Mouse (Mus musculus): ENCODE measurements at regions not wholly inside any gene's neighbourhood (a gene's known extent, or its start where the extent isn't known, plus 50 kb on each side); places are given as distances from the start of the nearest gene placed in this dataset.
A peak's percentile ranks its signal among the peaks of the same experiment; 100 is the strongest.

GRCm38 (mm10) chr2:160588401-160588800 lies 57.3 kb upstream of the Top1 start:
- Histone ChIP-seq H3K4me1 (ENCODE audit: control insufficient read depth, insufficient read depth, low read length) (no peaks in the 10 kb centered on the region), H3K9ac (ENCODE audit: low read depth, low read length) (no peak overlapping the region), H3K36me3 (ENCODE audit: control insufficient read depth, insufficient read depth, low read length) (no peaks in the 10 kb centered on the region), H3K79me2 (replicated peaks; ENCODE audit: control insufficient read depth, insufficient read depth, low read length) (no peaks in the 10 kb centered on the region), H3K27me3 (ENCODE audit: control insufficient read depth, insufficient read depth, low read length) (no peaks in the 10 kb centered on the region; the same call in 1 of the 2 replicates), H3K4me3 (no peak overlapping the region), H3K27ac (no peak overlapping the region)
- no peak for TF ChIP-seq POLR2A (IDR thresholded peaks at IDR 0.05; ENCODE audit: insufficient read depth, low read depth, low read length)
- no peak for TF ChIP-seq EP300 (IDR thresholded peaks at IDR 0.05; ENCODE audit: insufficient read depth, low read depth, low read length)
- no peak for TF ChIP-seq CTCF (IDR thresholded peaks at IDR 0.05)
- WGBS = 83% methylated on average over 9 of the region's 9 CpGs
- intact Hi-C loops (cut with DNase I) = no loop called here
- no peak for DNase-seq

- Histone ChIP-seq H3K9ac (ENCODE audit: low read depth, low read length) (no peak overlapping the region), H3K27ac (no peak overlapping the region), H3K79me2 (replicated peaks; ENCODE audit: control insufficient read depth, insufficient read depth, low read length) (no peaks in the 10 kb centered on the region), H3K4me3 (no peak overlapping the region), H3K36me3 (ENCODE audit: control insufficient read depth, insufficient read depth, low read length) (no peaks in the 10 kb centered on the region), H3K27me3 (ENCODE audit: control insufficient read depth, insufficient read depth, low read length) (no peaks in the 10 kb centered on the region; the same call in 1 of the 2 replicates), H3K4me1 (ENCODE audit: control insufficient read depth, insufficient read depth, low read length) (no peaks in the 10 kb centered on the region)
- WGBS = 62% methylated on average over 13 of the region's 13 CpGs
- no peak for TF ChIP-seq CTCF (IDR thresholded peaks at IDR 0.05)
- no peak for TF ChIP-seq POLR2A (IDR thresholded peaks at IDR 0.05; ENCODE audit: insufficient read depth, low read depth, low read length)
- TF ChIP-seq EP300 (IDR thresholded peaks at IDR 0.05; ENCODE audit: insufficient read depth, low read depth, low read length) = no peak
- intact Hi-C loops (cut with DNase I) = loop anchor here (2.0 to 5.0 kb wide), 3 partner anchors 943 to 1726 kb away; no protein-coding TSS in a partner anchor
- DNase-seq = peak in 1 of 2 experiments; percentile 12
Observed at GRCm38 (mm10) chr2:160590209-160590910, 55.3 kb upstream of the Top1 start.

- no peak for DNase-seq
- Histone ChIP-seq H3K27me3 (ENCODE audit: control insufficient read depth, insufficient read depth, low read length) (no peaks in the 10 kb centered on the region; the same call in 1 of the 2 replicates), H3K4me1 (ENCODE audit: control insufficient read depth, insufficient read depth, low read length) (no peaks in the 10 kb centered on the region), H3K9ac (ENCODE audit: low read depth, low read length) (no peak overlapping the region), H3K4me3 (no peak overlapping the region), H3K27ac (no peak overlapping the region), H3K79me2 (replicated peaks; ENCODE audit: control insufficient read depth, insufficient read depth, low read length) (no peaks in the 10 kb centered on the region), H3K36me3 (ENCODE audit: control insufficient read depth, insufficient read depth, low read length) (no peaks in the 10 kb centered on the region)
- intact Hi-C loops (cut with DNase I) = loop anchor here (2.0 to 5.0 kb wide), 4 partner anchors 944 to 1727 kb away; no protein-coding TSS in a partner anchor
- 63% methylated on average over 18 of the region's 18 CpGs for WGBS
- TF ChIP-seq CTCF (IDR thresholded peaks at IDR 0.05) (no peak), POLR2A (IDR thresholded peaks at IDR 0.05; ENCODE audit: insufficient read depth, low read depth, low read length) (no peak), EP300 (IDR thresholded peaks at IDR 0.05; ENCODE audit: insufficient read depth, low read depth, low read length) (no peak)
Observed at GRCm38 (mm10) chr2:160591446-160592180, 54.1 kb upstream of the Top1 start.

GRCm38 (mm10) chr2:160593035-160593434 lies 52.7 kb upstream of the Top1 start:
- H3K27ac ChIP-seq = no peak overlapping the region
- H3K79me2 ChIP-seq (replicated peaks; ENCODE audit: control insufficient read depth, insufficient read depth, low read length) = no peaks in the 10 kb centered on the region
- peaks cover under 1% of the 10 kb centered on the region; the same call in 1 of the 2 replicates for H3K4me1 ChIP-seq (ENCODE audit: control insufficient read depth, insufficient read depth, low read length)
- no peaks in the 10 kb centered on the region for H3K27me3 ChIP-seq (ENCODE audit: control insufficient read depth, insufficient read depth, low read length)
- intact Hi-C loops (cut with DNase I) = loop anchor here (1.0 to 5.0 kb wide), 4 partner anchors 215 to 1681 kb away; no protein-coding TSS in a partner anchor
- H3K4me3 ChIP-seq = no peak overlapping the region
- WGBS = 9% methylated on average over 2 of the region's 2 CpGs
- no peaks in the 10 kb centered on the region for H3K36me3 ChIP-seq (ENCODE audit: control insufficient read depth, insufficient read depth, low read length)
- H3K9ac ChIP-seq (ENCODE audit: low read depth, low read length) = no peak overlapping the region
- TF ChIP-seq POLR2A (IDR thresholded peaks at IDR 0.05; ENCODE audit: insufficient read depth, low read depth, low read length) (no peak), CTCF (IDR thresholded peaks at IDR 0.05) (peak; percentile 87), EP300 (IDR thresholded peaks at IDR 0.05; ENCODE audit: insufficient read depth, low read depth, low read length) (peak; percentile 57; the same call in 1 of the 2 replicates)
- DNase-seq = peak; percentile 57 to 78
